Mouse (Mus musculus): ENCODE measurements around the gene Clcc1. TPM values are rescaled to one million over a fixed set of nuclear protein-coding genes. Genes with fewer than 3 reads are reported as not detected.

Clcc1 gene
- total RNA-seq, 2 experiments from 2014 or later: 25.1 to 25.7 TPM

DNA sequence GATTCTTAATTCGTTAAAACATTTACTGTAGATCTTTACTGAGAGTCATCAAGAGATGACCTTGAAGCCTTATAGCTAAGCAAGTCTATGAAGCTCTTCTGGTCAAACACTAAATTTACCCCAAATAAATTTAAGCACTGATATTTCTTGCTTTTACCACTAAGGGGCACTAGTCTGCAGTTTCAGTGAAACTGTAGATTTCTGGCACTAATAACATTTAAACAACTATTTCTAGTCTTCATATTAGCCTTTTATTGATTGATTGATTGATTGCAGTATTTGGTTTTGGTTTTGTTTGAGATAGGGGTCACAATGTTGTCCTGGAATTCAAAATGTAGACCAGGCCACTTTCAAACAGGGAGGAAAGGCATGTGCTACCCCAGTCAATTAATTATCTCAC, 47.5 kb downstream of the Clcc1 start:
- no peak for DNase-seq (ENCODE audit: low spot score in 2 of 2)

DNA sequence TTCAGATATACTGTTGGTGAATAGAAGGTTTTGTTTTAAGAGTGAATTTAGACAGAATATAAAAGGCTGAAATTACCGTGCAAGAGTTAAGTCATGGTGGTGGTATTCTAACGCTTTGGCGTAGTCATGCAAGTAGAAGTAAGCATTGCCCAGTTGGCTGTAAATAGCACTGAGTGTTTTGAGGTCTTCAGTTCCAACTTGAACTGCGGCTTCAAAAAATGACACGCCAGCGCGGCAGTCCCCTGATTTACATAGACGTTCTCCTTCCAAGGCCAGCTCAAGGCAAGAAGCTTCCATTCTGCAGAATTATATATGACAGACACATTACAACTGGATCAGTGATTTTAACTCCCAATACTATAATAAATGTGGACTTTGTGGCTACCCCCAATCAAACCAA, 49.1 kb downstream of the Clcc1 start:
- no peak for DNase-seq (ENCODE audit: low spot score in 2 of 2)

DNA sequence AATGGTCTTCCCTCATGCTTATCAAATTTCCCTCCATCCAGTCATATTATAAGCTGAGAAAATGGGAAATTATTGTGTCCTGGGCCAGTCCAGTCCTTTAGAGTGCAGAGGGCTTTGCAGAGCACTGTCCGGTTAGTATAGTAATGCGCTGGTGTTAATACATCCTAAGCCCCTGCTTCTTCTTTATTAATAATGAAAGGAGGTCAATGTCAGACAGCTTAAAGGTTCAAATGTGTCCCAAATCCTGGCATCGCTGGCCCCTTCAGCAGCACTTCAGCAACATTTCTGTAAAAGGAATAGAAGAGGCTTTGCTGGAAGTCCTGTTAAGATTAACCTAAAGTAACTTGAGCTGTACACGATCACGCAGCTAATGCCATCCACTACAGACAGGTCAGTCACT, 57.6 kb downstream of the Clcc1 start:
- DNase-seq (ENCODE audit: low spot score in 2 of 2): no peak

DNA sequence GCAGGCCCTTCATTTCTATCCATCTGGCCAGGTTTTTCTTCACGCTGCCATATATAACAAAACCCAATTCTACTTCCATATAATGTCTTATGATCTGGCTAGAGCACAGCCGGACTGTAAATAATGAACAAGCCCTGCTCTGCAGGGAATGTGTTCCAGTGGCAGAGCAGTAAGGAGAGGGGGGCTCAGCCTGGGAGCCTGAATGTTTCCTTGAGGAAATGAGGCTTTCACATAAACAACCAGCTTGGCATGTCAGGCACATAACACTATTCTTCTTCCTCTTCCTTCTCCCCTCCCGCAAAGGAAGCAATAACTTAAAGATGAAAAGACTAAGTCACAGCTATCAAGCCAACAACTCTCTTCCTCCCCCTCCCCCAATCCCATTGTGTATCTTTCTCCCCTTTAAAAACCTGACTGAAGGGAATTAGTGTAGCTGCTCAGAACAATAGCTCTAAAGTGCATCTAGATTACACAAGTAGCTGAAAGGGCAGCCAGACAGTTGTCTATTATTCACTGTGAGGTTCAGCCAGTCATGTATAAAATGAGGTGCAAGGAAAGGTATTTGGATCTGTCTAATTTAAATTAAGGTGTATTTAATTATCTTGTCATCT, 59.5 kb downstream of the Clcc1 start:
- no peak for DNase-seq (ENCODE audit: low spot score in 2 of 2)

DNA sequence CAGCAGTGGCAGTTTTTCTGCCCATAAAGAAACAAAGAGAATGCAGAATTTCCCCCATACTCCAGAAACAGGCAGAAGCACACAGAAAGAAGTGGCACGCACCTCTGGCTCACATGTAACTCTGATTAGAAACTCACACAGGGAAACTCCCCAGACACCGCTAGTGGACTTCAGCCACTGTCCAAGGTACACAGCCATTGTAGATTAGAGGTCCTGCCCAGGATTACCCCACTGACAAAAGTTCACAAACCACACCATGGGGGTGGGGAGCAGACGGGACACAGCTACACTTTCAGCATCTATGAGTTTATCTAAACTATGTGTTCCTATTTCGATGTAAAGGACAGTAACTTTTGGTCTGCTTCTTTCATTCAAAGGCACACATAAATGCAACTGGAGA, 61.1 kb downstream of the Clcc1 start:
- DNase-seq (ENCODE audit: low spot score in 2 of 2): no peak

DNA sequence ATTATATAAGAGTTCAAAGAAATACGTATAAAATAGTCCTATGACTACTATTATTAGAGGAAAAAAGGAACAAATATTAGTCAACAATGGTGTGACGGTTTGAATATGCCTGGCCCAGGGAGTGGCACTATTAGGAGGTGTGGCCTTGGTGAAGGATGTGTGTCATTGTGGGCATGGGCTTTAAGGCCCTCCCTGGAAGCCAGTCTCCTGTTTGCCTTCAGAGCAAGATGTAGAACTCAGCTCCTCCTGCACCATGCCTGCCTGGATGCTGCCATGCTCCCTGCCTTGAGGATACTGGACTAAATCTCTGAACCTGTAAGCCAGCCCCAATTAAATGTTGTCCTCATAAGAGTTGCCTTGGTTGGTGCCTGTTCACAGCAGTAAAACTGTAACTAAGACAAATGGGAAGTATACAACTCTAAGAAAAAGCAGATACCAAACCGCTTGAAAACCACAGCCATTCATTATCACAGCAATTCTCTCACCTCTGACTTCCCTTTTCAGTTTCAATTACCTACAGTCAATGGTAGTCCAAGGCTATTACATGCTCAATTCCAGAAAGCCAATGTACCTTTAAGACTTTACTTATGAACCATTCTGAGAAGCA, 64.3 kb downstream of the Clcc1 start:
- no peak for DNase-seq (ENCODE audit: low spot score in 2 of 2)

DNA sequence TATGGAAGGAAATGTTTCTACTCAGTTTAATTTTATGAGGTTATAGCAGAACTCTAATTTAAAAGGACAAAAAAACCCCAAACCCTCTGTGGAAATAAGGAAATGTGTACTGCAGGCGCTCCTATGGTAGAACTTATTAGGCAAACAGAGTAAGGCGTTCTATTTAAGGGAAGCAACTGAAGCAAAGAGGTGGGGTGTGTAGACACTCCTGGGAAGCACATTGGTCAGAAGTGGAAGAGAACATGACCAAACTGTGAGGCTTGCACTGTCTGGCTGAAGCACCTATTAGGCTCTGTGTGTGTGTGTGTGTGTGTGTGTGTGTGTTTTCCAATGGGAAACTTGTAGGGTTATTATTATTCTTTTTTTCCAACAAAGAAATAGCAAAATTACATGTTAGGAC, 65.6 kb downstream of the Clcc1 start:
- DNase-seq (ENCODE audit: low spot score in 2 of 2): no peak

DNA sequence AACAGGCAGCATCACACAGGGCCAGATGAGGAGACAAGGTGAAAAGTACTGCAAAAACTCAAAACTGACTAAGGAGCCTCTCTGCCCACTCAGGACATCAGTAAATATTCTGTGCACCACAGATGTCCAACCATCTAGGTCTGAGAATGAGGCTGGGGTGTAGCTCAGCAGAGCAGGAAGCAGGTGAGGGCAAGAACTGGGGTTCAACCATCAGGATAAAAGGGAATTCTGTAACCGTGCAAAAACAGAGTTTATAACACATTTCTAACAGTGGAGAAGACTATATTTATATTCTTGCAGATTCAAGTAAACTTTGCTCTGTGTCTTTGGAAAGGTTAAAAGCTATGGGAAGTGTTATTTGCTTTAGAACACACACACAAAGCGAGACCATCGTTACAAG, 66.0 kb downstream of the Clcc1 start:
- DNase-seq (ENCODE audit: low spot score in 2 of 2): no peak

DNA sequence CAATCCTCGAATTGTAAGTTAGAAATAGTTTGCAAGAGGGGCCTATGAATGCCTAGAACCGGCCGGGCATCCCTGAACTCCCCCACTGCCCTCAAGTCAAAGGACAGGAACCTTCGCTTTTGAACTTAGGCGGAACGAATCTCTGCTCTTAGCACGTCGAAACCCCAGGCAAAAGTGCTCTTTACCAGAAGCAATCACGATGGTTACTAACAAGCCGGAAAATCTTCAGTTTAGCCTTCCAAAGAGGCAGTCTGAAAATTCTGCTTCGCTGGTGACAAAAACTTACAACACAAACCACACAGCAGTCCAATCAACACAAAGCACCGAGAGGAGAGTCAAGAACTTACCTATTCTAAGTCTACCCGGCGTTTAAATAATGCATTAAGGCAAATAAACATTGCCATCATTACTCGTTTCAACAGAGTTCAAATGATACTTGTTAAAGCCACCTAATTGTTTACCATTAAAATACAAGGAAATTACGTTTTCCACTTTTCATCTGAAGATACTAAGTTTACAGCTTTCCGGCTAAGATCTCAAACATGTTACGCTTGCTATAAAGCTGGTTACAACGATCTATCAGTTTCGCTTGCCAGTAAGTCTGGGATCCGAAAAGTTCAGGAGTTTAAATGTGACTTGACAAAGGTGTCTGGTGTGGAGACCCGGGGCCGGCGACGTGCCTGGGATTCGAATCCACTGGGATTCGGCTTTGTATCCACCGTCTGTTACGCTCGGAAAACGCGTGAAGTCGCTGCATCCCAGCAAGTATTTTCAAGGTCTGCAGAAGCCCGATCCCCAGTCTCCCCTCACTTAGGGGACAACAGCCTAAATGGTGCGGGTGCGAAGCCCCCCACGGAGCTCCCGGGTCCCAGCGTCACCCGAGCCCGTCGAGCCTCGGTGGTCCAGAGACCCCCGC, 67.6 kb downstream of the Clcc1 start:
- peak; percentile 44 to 65 for DNase-seq (ENCODE audit: low spot score in 2 of 2)

DNA sequence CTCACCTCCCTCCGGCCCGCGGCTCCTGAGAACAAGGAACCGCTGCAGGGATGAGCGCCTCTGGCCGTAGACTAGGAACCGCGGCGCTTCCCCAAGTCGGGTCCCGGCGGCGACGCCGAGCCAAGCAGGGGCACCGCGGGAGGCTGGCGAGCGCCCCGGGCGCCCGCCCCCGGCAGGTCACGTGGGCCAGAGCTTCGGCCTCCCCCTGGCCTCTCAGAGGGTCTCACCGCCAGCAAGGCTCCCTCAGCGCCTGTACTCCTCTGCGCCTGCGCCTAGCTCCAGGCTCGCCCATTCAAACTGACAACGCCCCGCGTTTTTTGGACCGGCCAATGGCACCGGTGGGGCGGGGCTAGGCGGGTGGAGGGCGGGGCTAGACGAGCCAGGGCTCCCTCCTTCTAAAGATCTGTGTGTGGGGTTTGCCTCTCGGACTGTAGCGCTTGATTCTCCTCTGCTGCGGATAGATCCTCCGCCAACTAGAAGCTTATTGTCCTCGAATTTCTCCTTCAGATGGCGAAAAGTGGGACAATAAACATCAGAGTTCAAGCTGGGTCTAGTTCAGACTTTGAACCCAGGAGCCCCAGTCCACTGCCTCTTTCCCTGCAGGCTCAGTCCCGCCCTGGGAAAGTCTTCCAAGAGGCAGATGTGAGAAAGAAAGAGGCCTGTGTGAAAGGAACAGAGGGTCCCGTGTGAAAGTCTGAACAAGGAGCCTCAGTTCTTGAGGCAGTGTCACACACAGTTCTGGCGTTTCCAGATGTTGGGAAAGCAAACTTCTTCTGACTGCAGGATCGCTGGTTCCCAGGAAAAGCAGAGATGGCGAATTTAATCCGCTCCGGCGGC, 68.5 kb downstream of the Clcc1 start, which contains the start of gene Gpsm2:
Gene Gpsm2, minus strand, starts transcription at position 274 of the 837 bp plus-strand sequence.
- DNase-seq (ENCODE audit: low spot score in 2 of 2): peak; percentile 95 to 98

DNA sequence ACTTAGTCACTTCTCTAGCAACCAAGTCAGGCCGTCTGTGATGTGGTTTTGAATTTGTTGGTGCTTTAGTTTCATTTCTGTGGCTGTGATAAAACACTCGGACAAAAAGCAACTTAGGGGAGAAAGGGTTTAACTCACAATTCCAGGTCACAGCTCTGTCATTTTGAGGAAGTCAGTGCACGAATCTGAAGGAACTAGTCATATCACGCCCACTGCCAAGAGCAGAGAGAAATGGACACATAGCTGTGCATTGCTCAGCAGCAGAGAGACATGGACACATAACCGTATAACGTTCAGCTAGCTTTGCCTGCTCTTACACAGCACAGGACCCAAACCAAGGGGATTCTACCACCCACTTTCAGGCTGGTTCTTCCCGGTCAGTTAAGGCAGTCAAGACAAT, 72.7 kb downstream of the Clcc1 start:
- DNase-seq (ENCODE audit: low spot score in 2 of 2): no peak

DNA sequence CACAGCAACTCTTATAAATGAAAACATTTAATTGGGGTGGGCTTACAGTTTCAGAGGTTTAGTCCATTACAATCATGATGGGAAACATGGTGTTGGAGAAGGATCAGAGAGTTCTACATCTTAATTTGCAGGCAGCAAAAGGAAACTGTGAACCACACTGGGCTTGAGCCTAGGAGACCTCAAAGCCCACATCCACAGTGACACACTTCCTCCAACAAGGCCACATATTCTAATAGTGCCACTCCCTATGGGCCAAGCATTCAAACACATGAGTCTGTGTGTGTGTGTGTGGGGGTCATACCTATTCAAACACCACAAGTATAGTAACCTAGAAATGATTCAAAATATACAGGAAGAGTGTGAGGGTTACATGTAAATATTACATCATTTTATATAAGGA, 73.6 kb downstream of the Clcc1 start:
- no peak for DNase-seq (ENCODE audit: low spot score in 2 of 2)

DNA sequence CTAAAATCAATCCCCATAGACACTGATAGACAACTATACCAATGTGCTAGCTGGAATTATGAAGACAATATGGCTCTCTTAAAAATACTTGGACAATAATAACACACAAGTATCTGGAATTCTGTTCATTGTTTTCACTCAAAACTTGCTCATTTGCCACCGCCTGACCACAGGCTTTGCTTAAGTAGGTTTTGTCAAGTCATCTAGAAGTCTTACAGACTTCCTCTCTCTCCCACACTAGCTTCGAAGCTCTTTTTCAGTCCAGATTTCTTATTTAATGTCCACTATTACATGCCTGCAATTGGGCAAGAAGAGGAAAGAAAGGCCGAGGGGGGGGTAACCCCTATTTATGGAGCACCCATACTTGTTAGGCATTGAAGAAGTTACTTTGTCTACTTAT, 74.1 kb downstream of the Clcc1 start:
- DNase-seq (ENCODE audit: low spot score in 2 of 2): no peak

Other genes with a start within 250 kb of the Clcc1 start
- gene Celsr2, start 238.4 kb upstream of the Clcc1 start, total RNA-seq (2021): 100 to 1,000 TPM; 177 to 179 TPM
- 100 to 1,000 TPM; 215 TPM for gene Sars, start 208.7 kb upstream of the Clcc1 start, total RNA-seq (2021)
- gene 1700013F07Rik, start 119.8 kb upstream of the Clcc1 start, total RNA-seq (2021): 1 to 10 TPM; 2.1 to 2.7 TPM
- 10 to 100 TPM; 16.8 to 22.0 TPM for gene 5330417C22Rik, start 117.4 kb upstream of the Clcc1 start, total RNA-seq (2021)
- gene Tmem167b, start 91.4 kb upstream of the Clcc1 start, total RNA-seq (2021): 10 to 100 TPM; 43.3 to 43.8 TPM
- gene Taf13, start 82.2 kb upstream of the Clcc1 start, total RNA-seq (2021): 10 to 100 TPM; 33.1 to 33.2 TPM
- gene Wdr47, start 62.6 kb upstream of the Clcc1 start, total RNA-seq (2021): 100 to 1,000 TPM; 130 to 141 TPM
- 10 to 100 TPM; 13.5 to 20.4 TPM for gene Gpsm2, start 68.4 kb downstream of the Clcc1 start, total RNA-seq (2021)
- not detected for gene Aknad1, start 85.7 kb downstream of the Clcc1 start, total RNA-seq (2021)
- 10 to 100 TPM; 17.9 to 22.6 TPM for gene Stxbp3, start 186.6 kb downstream of the Clcc1 start, total RNA-seq (2021)
- gene Fndc7, start 236.1 kb downstream of the Clcc1 start, total RNA-seq (2021): under 1 TPM in 1 of 2 experiments, not detected in 1; 0.07 TPM